Mouse (Mus musculus): Measurements from ENCODE around the gene Gm45785.

Gm45785 gene

DNA sequence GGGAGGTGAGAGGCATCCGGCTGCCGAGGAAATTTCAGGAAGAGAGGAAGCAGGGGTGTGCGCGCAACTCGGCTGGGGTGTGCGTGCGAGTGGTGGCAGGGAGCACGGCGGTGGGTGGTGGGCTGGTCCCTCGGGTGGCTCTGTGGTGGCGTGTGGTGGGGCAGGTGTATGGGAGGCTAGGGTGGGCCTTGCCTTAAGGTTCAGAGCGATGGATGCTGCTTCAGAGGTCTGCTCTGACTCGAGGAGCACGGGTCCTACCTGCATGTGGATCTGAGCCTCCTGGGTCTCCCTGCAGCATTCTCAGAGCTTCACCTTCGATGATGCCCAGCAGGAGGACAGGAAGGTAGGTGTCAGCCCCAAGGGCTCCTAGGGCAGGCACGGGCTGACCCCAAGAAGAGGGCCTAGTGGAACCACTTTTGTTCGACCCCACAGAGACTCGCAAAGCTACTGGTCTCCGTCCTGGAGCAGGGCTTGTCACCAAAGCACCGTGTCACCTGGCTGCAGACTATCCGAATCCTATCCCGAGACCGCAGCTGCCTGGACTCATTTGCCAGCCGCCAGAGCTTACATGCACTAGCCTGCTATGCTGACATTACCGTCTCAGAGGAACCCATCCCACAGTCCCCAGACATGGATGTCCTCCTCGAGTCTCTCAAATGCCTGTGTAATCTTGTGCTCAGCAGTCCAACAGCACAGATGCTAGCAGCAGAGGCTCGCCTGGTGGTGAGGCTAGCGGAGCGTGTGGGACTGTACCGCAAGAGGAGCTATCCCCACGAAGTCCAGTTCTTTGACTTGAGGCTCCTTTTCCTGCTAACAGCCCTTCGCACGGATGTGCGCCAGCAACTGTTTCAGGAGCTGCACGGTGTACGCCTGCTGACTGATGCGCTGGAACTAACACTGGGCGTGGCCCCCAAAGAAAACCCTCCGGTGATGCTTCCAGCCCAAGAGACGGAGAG is 1.7 kb upstream of the Gm45785 start, which contains the start of gene Bet1l:
Gene Bet1l, minus strand, starts transcription at position 28 of the 956 bp plus-strand sequence.
- DNase-seq: peak in 1 of 2 experiments; percentile 33

- DNase-seq: peak; percentile 88 to 96
Observed at GRCm38 (mm10) chr7:140856785-140857549, 836 bp upstream of the Gm45785 start, which contains the start of gene Ric8a. TSS of gene Ric8a (plus strand) at chr7:140856957.

- DNase-seq: peak in 1 of 2 experiments; percentile 27
Observed at GRCm38 (mm10) chr7:140855181-140855580, 950 bp downstream of the Gm45785 start.

DNA sequence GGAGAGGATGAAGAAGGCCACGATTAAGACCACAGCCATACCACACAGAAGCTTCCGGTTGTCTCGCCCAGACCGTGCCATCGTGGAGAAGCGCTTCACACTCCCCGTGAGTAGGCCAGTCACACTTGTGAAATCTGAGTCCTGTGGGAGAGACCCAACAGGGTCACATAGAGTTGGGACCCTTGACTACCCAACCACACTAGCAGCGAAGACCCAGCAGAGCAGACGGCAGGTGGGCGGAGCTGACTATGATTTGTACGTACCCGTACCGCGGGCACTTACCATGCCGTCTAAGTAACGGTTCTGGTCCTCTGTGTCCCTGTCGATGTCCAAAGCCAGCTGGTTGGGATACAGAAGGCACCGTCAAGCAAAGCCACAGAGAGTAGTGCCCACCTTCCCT is 1.6 kb downstream of the Gm45785 start:
- peak in 1 of 2 experiments; percentile 46 for DNase-seq

- peak; percentile 37 to 86 for DNase-seq
Observed at GRCm38 (mm10) chr7:140853386-140853785, 2.7 kb downstream of the Gm45785 start.

GRCm38 (mm10) chr7:140851916-140852315 is 4.2 kb downstream of the Gm45785 start:
- no peak for DNase-seq

GRCm38 (mm10) chr7:140848591-140848990 is 7.5 kb downstream of the Gm45785 start:
- DNase-seq: peak in 1 of 2 experiments; percentile 19

- DNase-seq: peak; percentile 81 to 86
Observed at GRCm38 (mm10) chr7:140847755-140848580, 8.2 kb downstream of the Gm45785 start, which contains the start of gene Odf3. TSS of gene Odf3 (plus strand) at chr7:140847805.

GRCm38 (mm10) chr7:140846676-140847075 is 9.5 kb downstream of the Gm45785 start:
- DNase-seq: no peak

- peak in 1 of 2 experiments; percentile 35 for DNase-seq
Observed at GRCm38 (mm10) chr7:140845683-140846082, 10.4 kb downstream of the Gm45785 start.

DNA sequence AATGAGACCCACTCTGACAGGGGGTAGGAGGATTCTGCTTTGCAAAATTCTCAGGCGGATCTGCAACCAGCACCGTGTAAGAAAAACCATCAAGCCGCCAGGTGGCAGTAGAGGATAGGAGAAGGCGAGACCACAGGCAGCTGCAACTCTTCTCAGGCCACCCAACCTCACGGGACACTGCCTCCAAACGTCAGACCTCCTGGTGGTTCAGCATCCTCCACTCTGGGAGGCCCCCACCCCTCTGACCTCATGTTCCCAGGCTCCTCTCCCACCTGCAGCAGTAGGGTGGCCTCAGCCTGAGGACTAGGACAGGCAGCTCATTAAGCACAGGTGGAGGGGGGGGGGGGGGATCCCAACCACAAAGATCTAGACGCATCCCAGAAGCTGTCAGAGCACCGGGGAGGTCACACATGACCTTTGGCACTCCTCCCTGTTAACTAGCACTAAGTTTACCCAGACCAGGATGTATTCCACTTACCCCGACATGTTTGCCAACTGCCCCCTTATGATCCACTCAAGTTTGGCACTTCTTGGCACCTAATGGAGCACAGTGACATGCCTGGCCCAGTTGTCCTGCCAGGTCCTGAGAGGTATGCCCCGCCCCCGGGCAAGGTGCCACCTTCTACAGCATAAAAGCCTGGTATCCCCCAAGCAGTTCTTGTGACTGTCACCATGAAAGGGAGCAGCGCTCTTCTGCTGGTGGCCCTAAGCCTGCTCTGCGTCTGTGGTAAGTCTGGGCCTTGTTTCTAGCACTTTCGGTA is 11.0 kb downstream of the Gm45785 start, which contains the start of gene Scgb1c1:
Gene Scgb1c1, plus strand, starts transcription at position 643 of the 761 bp plus-strand sequence.
- peak; percentile 89 to 95 for DNase-seq

DNA sequence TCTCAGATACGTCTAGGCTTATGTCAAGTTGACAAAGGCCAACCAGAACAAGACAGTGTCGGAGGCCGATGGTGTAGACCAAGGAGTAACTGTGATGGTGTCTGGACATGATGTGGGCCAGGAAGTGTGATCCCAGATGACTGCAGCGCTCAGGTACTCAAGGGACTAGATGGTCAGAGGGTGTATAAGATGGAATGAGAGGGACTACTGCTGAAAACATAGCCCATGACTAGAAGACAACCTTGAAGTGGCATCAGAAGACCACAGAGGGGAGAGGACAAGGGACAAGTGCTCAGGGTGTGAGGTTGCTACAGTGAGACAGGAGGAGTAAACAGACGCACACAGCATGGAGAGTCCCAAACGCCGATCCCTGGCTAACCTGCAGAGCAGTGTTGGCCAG is 12.3 kb downstream of the Gm45785 start:
- no peak for DNase-seq

GRCm38 (mm10) chr7:140840750-140841735 is 15.1 kb downstream of the Gm45785 start:
- DNase-seq: peak in 1 of 2 experiments; percentile 37

GRCm38 (mm10) chr7:140839556-140839955 is 16.6 kb downstream of the Gm45785 start:
- no peak for DNase-seq

DNA sequence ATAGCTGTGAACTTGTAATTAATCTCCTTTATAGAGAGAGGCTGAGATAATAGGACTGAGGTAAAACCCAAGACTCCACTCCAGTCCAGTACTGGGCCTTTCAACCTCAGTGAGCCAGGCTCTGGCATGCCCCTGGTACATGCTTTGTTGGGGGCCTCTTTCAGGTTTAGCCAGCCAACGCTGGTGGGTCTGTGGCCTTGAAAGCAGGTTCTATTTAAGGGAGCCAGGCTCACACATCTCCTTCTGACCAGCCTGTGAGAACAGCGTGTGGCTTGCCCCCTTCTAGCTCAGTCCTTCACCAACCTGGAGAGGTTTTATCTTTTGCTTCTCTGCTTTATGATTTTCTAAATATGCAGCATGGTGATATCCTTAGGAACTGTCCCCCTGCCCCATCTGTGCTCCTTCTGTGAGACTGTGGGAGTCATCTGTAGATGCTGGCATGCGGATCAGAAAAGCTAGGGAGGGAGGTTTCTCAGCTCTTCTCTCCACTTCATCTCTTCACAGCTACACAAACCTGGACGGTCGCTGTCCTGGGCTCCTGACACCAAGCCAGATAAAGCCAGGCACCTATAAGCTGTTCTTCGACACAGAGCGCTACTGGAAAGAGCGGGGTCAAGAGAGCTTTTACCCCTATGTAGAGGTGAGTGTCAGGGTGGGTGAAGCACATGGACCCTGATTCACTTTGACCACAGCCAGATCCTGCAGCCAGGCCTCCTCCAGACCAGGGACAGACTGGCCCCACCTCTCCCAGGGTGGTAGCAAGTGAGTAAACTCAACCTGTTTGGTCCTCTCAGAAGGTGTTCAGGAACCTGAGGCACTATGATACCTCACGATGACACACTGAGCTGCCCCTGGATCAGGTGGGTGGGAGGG is 19.7 kb downstream of the Gm45785 start:
- DNase-seq: no peak

DNA sequence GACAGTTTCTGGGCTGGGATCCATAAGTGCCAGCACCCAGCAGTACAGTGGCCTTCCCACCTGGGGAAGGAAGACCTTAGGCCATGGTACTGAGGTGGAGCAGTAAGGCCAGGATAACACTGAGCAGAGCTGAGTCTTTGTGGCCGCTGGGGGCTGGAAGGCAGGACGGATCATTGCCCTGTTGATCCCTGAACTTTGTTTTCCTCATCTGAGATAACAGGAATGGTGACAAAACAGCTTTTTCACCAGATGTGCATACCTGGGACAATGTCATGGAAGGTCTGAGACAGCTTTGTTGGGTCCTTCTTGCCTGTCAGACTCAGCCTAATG is 20.4 kb downstream of the Gm45785 start:
- no peak for DNase-seq

GRCm38 (mm10) chr7:140834968-140835757 is 21.0 kb downstream of the Gm45785 start, which contains the start of gene Urah:
TSS of gene Urah (plus strand) at chr7:140835018.
- peak in 1 of 2 experiments; percentile 59 for DNase-seq

GRCm38 (mm10) chr7:140833341-140833740 is 22.8 kb downstream of the Gm45785 start:
- DNase-seq: no peak
